Mouse (Mus musculus): ENCODE data around the gene E130208F15Rik.

The E130208F15Rik gene

GRCm38 (mm10) chr7:30306083-30306779 lies 15.3 kb upstream of the E130208F15Rik start:
- DNase-seq (ENCODE audit: low spot score), result no peak

GRCm38 (mm10) chr7:30308076-30309005 lies 13.2 kb upstream of the E130208F15Rik start, which contains the start of gene Alkbh6:
TSS of gene Alkbh6 (plus strand) at chr7:30308717.
- DNase-seq (ENCODE audit: low spot score), result peak; percentile 95

- DNase-seq (ENCODE audit: low spot score), result no peak
Measured at GRCm38 (mm10) chr7:30309395-30310129, 12.0 kb upstream of the E130208F15Rik start.

- no peak for DNase-seq (ENCODE audit: low spot score)
Measured at GRCm38 (mm10) chr7:30310136-30310535, 11.4 kb upstream of the E130208F15Rik start.

- no peak for DNase-seq (ENCODE audit: low spot score)
Measured at GRCm38 (mm10) chr7:30313666-30314320, 7.7 kb upstream of the E130208F15Rik start.

GRCm38 (mm10) chr7:30314721-30315155 lies 6.8 kb upstream of the E130208F15Rik start, which contains the start of gene Syne4:
TSS of gene Syne4 (plus strand) at chr7:30314807.
- DNase-seq (ENCODE audit: low spot score), result no peak

GRCm38 (mm10) chr7:30315559-30316529 lies 5.7 kb upstream of the E130208F15Rik start:
- DNase-seq (ENCODE audit: low spot score), result no peak

- no peak for DNase-seq (ENCODE audit: low spot score)
Measured at GRCm38 (mm10) chr7:30318142-30318541, 3.4 kb upstream of the E130208F15Rik start.

GRCm38 (mm10) chr7:30320946-30321345 lies 594 bp upstream of the E130208F15Rik start:
- no peak for DNase-seq (ENCODE audit: low spot score)

GRCm38 (mm10) chr7:30322285-30322667 lies 736 bp downstream of the E130208F15Rik start:
- DNase-seq (ENCODE audit: low spot score), result peak; percentile 97

GRCm38 (mm10) chr7:30322865-30323264 lies 1.3 kb downstream of the E130208F15Rik start:
- no peak for DNase-seq (ENCODE audit: low spot score)

GRCm38 (mm10) chr7:30323795-30324194 lies 2.3 kb downstream of the E130208F15Rik start, which contains the start of gene Sdhaf1:
TSS of gene Sdhaf1 (minus strand) at chr7:30323895.
- DNase-seq (ENCODE audit: low spot score), result no peak

GRCm38 (mm10) chr7:30324300-30324944 lies 2.9 kb downstream of the E130208F15Rik start:
- DNase-seq (ENCODE audit: low spot score), result peak; percentile 58

- DNase-seq (ENCODE audit: low spot score), result no peak
Measured at GRCm38 (mm10) chr7:30325364-30325763, 3.8 kb downstream of the E130208F15Rik start.

GRCm38 (mm10) chr7:30326427-30326826 lies 4.9 kb downstream of the E130208F15Rik start:
- no peak for DNase-seq (ENCODE audit: low spot score)

GRCm38 (mm10) chr7:30327140-30327539 lies 5.6 kb downstream of the E130208F15Rik start:
- DNase-seq (ENCODE audit: low spot score), result no peak

- DNase-seq (ENCODE audit: low spot score), result no peak
Measured at GRCm38 (mm10) chr7:30328379-30328778, 6.8 kb downstream of the E130208F15Rik start.

- peak; percentile 95 for DNase-seq (ENCODE audit: low spot score)
Measured at GRCm38 (mm10) chr7:30331887-30332286, 10.3 kb downstream of the E130208F15Rik start.

- DNase-seq (ENCODE audit: low spot score), result no peak
Measured at GRCm38 (mm10) chr7:30332622-30333259, 11.2 kb downstream of the E130208F15Rik start.

All from left cerebral cortex, adult 11 months (tissue).